Mouse (Mus musculus) ES-Bruce4 (cell line): ENCODE results near the gene Insl3.

ENCODE experiments used
- CTCF ChIP-seq: IDR thresholded peaks from one replicate; pipeline ENCODE4 v1.8.1; 2011; ENCODE audit warnings: low read depth, low read length
- POLR2A ChIP-seq: IDR thresholded peaks from one replicate; pipeline ENCODE4 v1.8.1; 2011; ENCODE audit warnings: low read length; ENCODE audit not compliant: insufficient read depth

DNA sequence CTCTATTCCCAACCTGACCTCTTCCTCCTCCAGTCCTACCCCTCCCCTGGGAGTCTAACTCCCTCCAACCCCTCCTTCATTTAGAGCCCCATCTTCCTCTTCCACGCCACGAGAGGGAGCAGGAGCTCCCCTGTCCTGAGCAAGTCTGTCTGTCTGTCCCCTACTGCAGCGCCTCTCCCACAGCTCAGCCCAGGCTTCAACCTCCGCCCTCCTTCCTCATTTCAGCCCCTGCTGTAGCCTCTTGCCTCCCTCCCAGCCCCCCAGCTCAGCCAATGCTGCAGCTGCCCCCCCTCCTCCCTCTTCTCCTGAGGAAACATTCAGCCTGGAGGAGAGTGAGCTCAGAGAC, 13.0 kb downstream of the Insl3 start:
- TF ChIP-seq CTCF (peak; percentile 21), POLR2A (no peak)
